Mouse (Mus musculus) G1E (cell line): Measurements from ENCODE around the gene Ncor2.

Experiments
- CTCF ChIP-seq: IDR thresholded peaks from 2 replicates; pipeline ENCODE4 v1.5.1; 2012; ENCODE audit warnings: low read depth, low read length, inconsistent platforms, mixed read lengths
- GATA1 ChIP-seq: IDR thresholded peaks from 2 replicates; pipeline ENCODE4 v1.6.1; 2012; ENCODE audit warnings: borderline replicate concordance, low read length, inconsistent platforms, mixed read lengths
- TAL1 ChIP-seq: conservative IDR thresholded peaks from 2 replicates; pipeline ENCODE4 v1.6.1; 2012; ENCODE audit warnings: low read depth, low read length, inconsistent platforms, mixed read lengths

DNA sequence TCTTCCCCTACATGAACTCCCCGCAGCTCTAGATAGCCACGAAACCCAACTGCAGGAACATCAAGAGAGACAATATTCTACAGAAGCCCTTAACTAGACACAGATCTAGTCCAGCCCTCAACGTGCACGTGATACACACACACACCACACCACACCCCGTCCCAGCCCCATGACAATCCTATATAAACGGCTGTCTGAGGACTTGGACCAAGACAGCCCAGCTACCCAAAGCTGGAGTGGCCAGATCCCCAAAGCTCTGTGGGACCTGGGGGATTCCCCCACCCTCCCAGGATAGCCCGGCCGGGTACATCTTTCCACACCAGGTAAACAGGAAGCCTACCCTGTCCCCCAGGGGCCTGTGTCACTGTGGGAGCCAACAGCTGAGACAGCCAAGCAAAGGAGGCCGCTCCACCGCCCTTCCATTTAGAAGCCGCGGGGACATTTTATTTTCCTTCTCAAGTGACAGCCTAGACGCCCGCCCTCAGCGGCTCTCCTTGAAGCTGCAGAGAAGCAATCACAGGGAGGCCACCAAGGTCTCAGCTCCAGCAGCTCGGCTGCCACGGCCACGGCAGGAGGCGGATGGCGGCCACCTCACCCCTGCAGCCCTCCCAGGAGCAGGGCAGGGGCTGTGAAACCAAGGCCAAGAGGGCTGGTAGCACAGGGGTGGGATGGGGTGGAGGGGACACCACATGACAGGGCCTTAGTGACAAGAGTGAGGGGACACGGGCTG is 20.6 kb downstream of the Ncor2 start:
- TF ChIP-seq GATA1: no peak
- TF ChIP-seq CTCF: no peak
- TF ChIP-seq TAL1: no peak
